Mouse (Mus musculus) heart, postnatal 4 days (tissue): Measurements from ENCODE around the gene Frrs1. TPM values are rescaled to one million over a fixed set of nuclear protein-coding genes. Genes with fewer than 3 reads are reported as not detected.
"Not testable (repeated sequence)": the region's sequence is repeated elsewhere in the genome, so short reads cannot be mapped to it uniquely, and the experiment has no call there.

Experiments used
- DNase-seq: peaks from one replicate; pipeline ENCODE4 v3.0.0; 2021
- total RNA-seq, 2 experiments: library from RNA; stranded (reverse); gene quantifications; 2 replicates each; pipeline ENCODE4 v1.2.3; 2021

Gene Frrs1
- total RNA-seq = 10 to 100 TPM in 1 of 2 experiments, 1 to 10 TPM in 1; 8.0 to 11.9 TPM

GRCm38 (mm10) chr3:116858941-116859685 lies at the start of gene Frrs1:
Frrs1 (plus strand) TSS chr3:116859464.
- no peak for DNase-seq

- DNase-seq = not testable (repeated sequence)
These were observed 48.9 kb upstream of the Frrs1 start for GRCm38 (mm10) chr3:116810351-116810750.

- DNase-seq = no peak
These were observed 46.3 kb upstream of the Frrs1 start for GRCm38 (mm10) chr3:116812946-116813345.

- DNase-seq = no peak
These were observed 43.9 kb upstream of the Frrs1 start for GRCm38 (mm10) chr3:116815305-116815797.

- DNase-seq = no peak
These were observed 43.3 kb upstream of the Frrs1 start for GRCm38 (mm10) chr3:116815916-116816315.

- no peak for DNase-seq
These were observed 42.5 kb upstream of the Frrs1 start for GRCm38 (mm10) chr3:116816674-116817215.

- DNase-seq = no peak
These were observed 42.0 kb upstream of the Frrs1 start for GRCm38 (mm10) chr3:116817231-116817630.

GRCm38 (mm10) chr3:116826471-116827215 lies 32.6 kb upstream of the Frrs1 start:
- no peak for DNase-seq

- no peak for DNase-seq
These were observed 29.9 kb upstream of the Frrs1 start for GRCm38 (mm10) chr3:116829274-116829920.

- DNase-seq = peak; percentile 7
These were observed 27.9 kb upstream of the Frrs1 start for GRCm38 (mm10) chr3:116831324-116831723.

- DNase-seq = peak; percentile 27
These were observed 26.5 kb upstream of the Frrs1 start for GRCm38 (mm10) chr3:116832526-116833310.

- no peak for DNase-seq
These were observed 25.8 kb upstream of the Frrs1 start for GRCm38 (mm10) chr3:116833491-116833890.

GRCm38 (mm10) chr3:116834241-116834640 lies 25.0 kb upstream of the Frrs1 start:
- DNase-seq = no peak

- no peak for DNase-seq
These were observed 23.9 kb upstream of the Frrs1 start for GRCm38 (mm10) chr3:116835350-116835749.

- DNase-seq = peak; percentile 92
These were observed 23.2 kb upstream of the Frrs1 start for GRCm38 (mm10) chr3:116835770-116836680.

GRCm38 (mm10) chr3:116836681-116837475 lies 22.4 kb upstream of the Frrs1 start:
- DNase-seq = no peak

- DNase-seq = no peak
These were observed 18.0 kb upstream of the Frrs1 start for GRCm38 (mm10) chr3:116841311-116841710.

- DNase-seq = no peak
These were observed 14.2 kb upstream of the Frrs1 start for GRCm38 (mm10) chr3:116844880-116845579.

GRCm38 (mm10) chr3:116846084-116846483 lies 13.2 kb upstream of the Frrs1 start:
- no peak for DNase-seq
